ENCODE assay signal across 13 mouse cellular contexts in the genomic region with DNA sequence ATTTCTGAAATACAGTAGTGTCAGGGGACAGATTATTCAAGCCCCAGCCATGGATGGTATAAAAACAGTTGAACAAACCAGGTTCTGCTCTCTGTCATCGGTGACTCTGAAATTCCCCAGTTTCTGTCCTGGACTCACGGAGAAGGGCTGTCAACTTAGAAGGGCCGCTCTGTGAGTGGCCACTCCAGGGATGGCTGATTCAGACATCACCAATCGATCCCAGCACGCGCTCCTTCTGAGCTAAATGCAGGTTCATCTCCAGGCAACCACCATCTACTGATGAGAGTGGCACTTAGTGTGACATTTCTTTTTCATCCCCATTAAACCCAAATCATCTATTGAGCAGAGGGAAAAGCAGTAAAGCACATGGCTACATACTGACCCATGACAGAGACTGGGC. TPM values are rescaled to one million over a fixed set of nuclear protein-coding genes. Genes with fewer than 3 reads are reported as not detected.
DNase-seq lines count a peak whose midpoint lies in the region; ATAC-seq and TF ChIP-seq lines count a peak whose summit lies in the region.
"Had no signal": no experiment of that assay in that cellular context is flagged by ENCODE, and none has a peak within 500 bp of the region (broad histone marks: within the 10 kb centered on the region; RNA-seq: fewer than 3 reads in every experiment).

No protein-coding gene starts in this region.

- TF ChIP-seq POLR2A in heart, adult 2 months (IDR thresholded peaks at IDR 0.05; ENCODE audit: insufficient read depth, low read depth, low read length): no peak

- H3K79me2 ChIP-seq in heart, adult 2 months (replicated peaks; ENCODE audit: control insufficient read depth, insufficient read depth, low read length): no peaks in the 10 kb centered on the region

- TF ChIP-seq EP300 in heart, adult 2 months (IDR thresholded peaks at IDR 0.05; ENCODE audit: insufficient read depth, low read depth, low read length): no peak
- no peak for TF ChIP-seq EP300 in lung, postnatal 0 days (IDR thresholded peaks at IDR 0.05)

- peak overlapping the region; percentile 40 for H3K4me2 ChIP-seq in heart, embryonic 13.5 days
- no peak overlapping the region for H3K4me2 ChIP-seq in lung, postnatal 0 days (replicated peaks; ENCODE audit: low read depth, low read length)
- H3K4me2 ChIP-seq: forebrain, embryonic 15.5 days; liver, embryonic 15.5 days had no signal

- no peak overlapping the region for H3K4me3 ChIP-seq in heart, embryonic 13.5 days
- no peak overlapping the region for H3K4me3 ChIP-seq in heart, adult 2 months
- H3K4me3 ChIP-seq in lung, postnatal 0 days (ENCODE audit: low read depth, low read length): no peak overlapping the region
- H3K4me3 ChIP-seq: forebrain, embryonic 15.5 days; liver, embryonic 15.5 days had no signal

- intact Hi-C loops in heart, adult 2 months (cut with DNase I): no loop called here

- H3K27me3 ChIP-seq in heart, embryonic 13.5 days (replicated peaks): no peaks in the 10 kb centered on the region
- H3K27me3 ChIP-seq in heart, adult 2 months (ENCODE audit: control insufficient read depth, insufficient read depth, low read length): no peaks in the 10 kb centered on the region
- H3K27me3 ChIP-seq in lung, postnatal 0 days (replicated peaks; ENCODE audit: insufficient read depth, low read length): no peaks in the 10 kb centered on the region
- H3K27me3 ChIP-seq: forebrain, embryonic 15.5 days; liver, embryonic 15.5 days had no signal

- H3K9ac ChIP-seq in heart, embryonic 13.5 days: 0 out of 2 replicates have a peak overlapping the region, but pooled peaks have one; percentile 5
- H3K9ac ChIP-seq in heart, adult 2 months (ENCODE audit: low read depth, low read length): no peak overlapping the region
- H3K9ac ChIP-seq in lung, postnatal 0 days (replicated peaks; ENCODE audit: low read depth): no peak overlapping the region
- H3K9ac ChIP-seq: forebrain, embryonic 15.5 days; liver, embryonic 15.5 days had no signal

- 42% methylated on average over 6 of the region's 6 CpGs for WGBS in heart, embryonic 13.5 days
- 69% methylated on average over 6 of the region's 6 CpGs for WGBS in heart, adult 2 months
- 52% methylated on average over 6 of the region's 6 CpGs for WGBS in lung, postnatal 0 days

- no peaks in the 10 kb centered on the region for H3K36me3 ChIP-seq in heart, embryonic 13.5 days
- H3K36me3 ChIP-seq in heart, adult 2 months (ENCODE audit: control insufficient read depth, insufficient read depth, low read length): no peaks in the 10 kb centered on the region
- no peaks in the 10 kb centered on the region for H3K36me3 ChIP-seq in lung, postnatal 0 days (ENCODE audit: insufficient read depth, low read length)
- H3K36me3 ChIP-seq: forebrain, embryonic 15.5 days; liver, embryonic 15.5 days had no signal

- H3K4me1 ChIP-seq in heart, embryonic 13.5 days: peaks cover 7% of the 10 kb centered on the region
- H3K4me1 ChIP-seq in heart, adult 2 months (ENCODE audit: control insufficient read depth, insufficient read depth, low read length): no peaks in the 10 kb centered on the region
- no peaks in the 10 kb centered on the region for H3K4me1 ChIP-seq in lung, postnatal 0 days (ENCODE audit: insufficient read depth, low read depth, low read length)
- H3K4me1 ChIP-seq: forebrain, embryonic 15.5 days; liver, embryonic 15.5 days had no signal

- TF ChIP-seq CTCF in heart, adult 2 months (IDR thresholded peaks at IDR 0.05): no peak
- TF ChIP-seq CTCF in lung, postnatal 0 days (IDR thresholded peaks at IDR 0.05): no peak

- DNase-seq in heart, adult 2 months: no peak
- DNase-seq in ovary, postnatal 36 days (ENCODE audit: low spot score): peak; percentile 30
- DNase-seq in ovary, postnatal 14 days (ENCODE audit: low spot score): no peak
- peak; percentile 13 for DNase-seq in lung, postnatal 0 days (ENCODE audit: low spot score)
- peak; percentile 48 for DNase-seq in testis, postnatal 14 days (ENCODE audit: low spot score)
- no peak for DNase-seq in cerebellum, postnatal 14 days
- DNase-seq in layer of hippocampus, postnatal 36 days: no peak
- DNase-seq: cerebellum, postnatal 25 days; layer of hippocampus, adult 9-11 months had no signal

- no peak overlapping the region for H3K27ac ChIP-seq in heart, embryonic 13.5 days (replicated peaks)
- H3K27ac ChIP-seq in heart, adult 2 months: no peak overlapping the region
- no peak overlapping the region for H3K27ac ChIP-seq in lung, postnatal 0 days (ENCODE audit: low read length)
- H3K27ac ChIP-seq: forebrain, embryonic 15.5 days; liver, embryonic 15.5 days had no signal

- no peak for ATAC-seq in heart, embryonic 13.5 days (ENCODE audit: extremely low read depth, insufficient number of reproducible peaks, low FRiP score, low TSS enrichment)
- ATAC-seq in lung, postnatal 0 days: no peak
- ATAC-seq: forebrain, embryonic 15.5 days had no signal

- no peaks in the 10 kb centered on the region for H3K9me3 ChIP-seq in heart, embryonic 13.5 days
- H3K9me3 ChIP-seq in lung, postnatal 0 days (ENCODE audit: low read length): no peaks in the 10 kb centered on the region
- H3K9me3 ChIP-seq: forebrain, embryonic 15.5 days; liver, embryonic 15.5 days had no signal

RNA-seq across cellular contexts. Expression of a gene that starts 7.8 kb away (rescaled TPM):
- 0.11 TPM in 1 of 2 replicates, not detected in the other for polyA plus RNA-seq in heart, embryonic 13.5 days (2015; fragmentation: Nextera tagmentation; extraction: Ambion mirVana)
- not detected for total RNA-seq in heart, adult 2 months (2021)
- polyA plus RNA-seq in heart, adult 2 months (2012; rRNA removed): not detected in 2 replicates
- not detected in 2 replicates for polyA plus RNA-seq in lung, postnatal 0 days (2015; fragmentation: Nextera tagmentation; extraction: Ambion mirVana)
- total RNA-seq in layer of hippocampus, postnatal 36 days (2021): not detected
- polyA plus RNA-seq: heart, embryonic 16.5 days; liver, embryonic 15.5 days had no signal

Comparison
In these comparisons a context has a peak if more than half of its experiments do, and no peak if none do; other contexts are left out.
1. DNase-seq: peak in ovary, postnatal 36 days (single experiment), lung, postnatal 0 days (single experiment) and testis, postnatal 14 days (single experiment); none in heart, adult 2 months (0 of 2), ovary, postnatal 14 days (single experiment), cerebellum, postnatal 14 days (0 of 2) and layer of hippocampus, postnatal 36 days (0 of 2).